Mouse (Mus musculus): ENCODE data around the gene Bri3. TPM values are rescaled to one million over a fixed set of nuclear protein-coding genes. Genes with fewer than 3 reads are reported as not detected.
A peak's percentile ranks its signal among the peaks of the same experiment; 100 is the strongest.

Bri3 gene
- polyA plus RNA-seq, 1 experiment, result 242 TPM

DNA sequence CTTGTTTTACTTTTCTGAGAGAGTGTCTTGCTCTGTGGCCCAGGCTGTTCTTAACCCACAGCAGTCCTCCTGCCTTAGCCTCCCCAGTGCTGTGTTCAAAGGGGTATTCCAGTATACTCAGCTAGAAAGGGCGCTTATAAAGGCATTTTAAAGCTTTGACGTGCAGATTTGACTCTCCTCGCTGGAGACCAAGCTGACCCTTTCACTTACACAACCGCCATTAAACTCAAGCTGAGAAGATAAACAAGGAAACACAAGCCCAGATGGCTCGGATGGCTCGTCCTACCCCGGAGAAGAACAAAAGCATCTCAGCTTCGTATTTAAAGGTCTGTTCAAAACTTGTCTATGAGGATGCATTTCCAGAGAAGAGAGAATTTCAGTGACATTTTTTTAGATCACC lies 106.9 kb downstream of the Bri3 start:
- WGBS, result 55% methylated on average over 8 of the region's 8 CpGs
- H3K36me3 ChIP-seq (ENCODE audit: control insufficient read depth, insufficient read depth, low read length), result no peaks in the 10 kb centered on the region
- no peak for TF ChIP-seq CTCF (conservative IDR thresholded peaks at IDR 0.05; ENCODE audit: insufficient read depth, insufficient read length, low read depth, low read length)
- TF ChIP-seq POLR2A (IDR thresholded peaks at IDR 0.05; ENCODE audit: low read depth, low read length), result no peak

DNA sequence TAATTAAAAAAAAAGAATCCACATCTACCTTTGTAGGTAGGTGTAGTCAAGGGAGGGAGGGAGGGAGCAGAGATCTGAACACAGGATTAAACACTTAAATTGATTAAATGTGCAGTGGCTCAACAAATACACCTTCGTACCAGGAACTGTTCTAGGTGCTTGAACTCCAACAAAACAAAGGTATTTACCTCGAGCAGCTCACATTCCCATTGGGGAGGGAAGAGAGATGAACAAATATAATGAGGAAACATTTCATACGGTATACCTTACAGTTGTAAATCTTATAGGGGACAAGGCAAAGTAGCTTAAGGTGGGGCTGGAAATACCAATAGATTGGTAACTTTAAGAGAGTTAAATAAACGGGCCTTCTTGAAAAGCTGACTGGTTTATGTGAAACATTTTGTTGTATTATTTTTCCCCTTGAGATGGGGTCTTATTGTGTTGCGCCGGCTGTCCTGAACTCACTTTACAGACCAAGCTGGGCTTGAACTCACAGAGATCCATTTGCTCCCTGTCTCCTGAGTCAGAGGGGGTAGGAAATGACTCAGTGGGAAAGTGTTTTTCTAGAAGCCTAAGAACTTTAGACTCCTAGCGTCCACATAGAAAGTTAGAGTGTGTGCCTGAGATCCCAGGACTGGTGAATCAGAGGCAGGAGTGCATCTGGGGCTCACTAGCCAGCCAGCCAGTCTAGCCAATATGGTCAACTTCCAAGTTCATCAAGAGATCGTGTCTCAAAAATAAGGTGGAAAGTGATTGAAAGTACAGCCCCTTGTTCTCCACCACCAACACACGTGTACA lies 108.2 kb downstream of the Bri3 start:
- no peak for TF ChIP-seq POLR2A (IDR thresholded peaks at IDR 0.05; ENCODE audit: low read depth, low read length)
- H3K27ac ChIP-seq (ENCODE audit: insufficient read depth, low read depth, low read length), result no peak overlapping the region
- 81% methylated on average over 9 of the region's 9 CpGs for WGBS

More for the DNA sequence above, 106.9 kb downstream of the Bri3 start:
- no peak for DNase-seq
- no peak overlapping the region for H3K27ac ChIP-seq (ENCODE audit: insufficient read depth, low read depth, low read length)
- H3K4me3 ChIP-seq (ENCODE audit: insufficient read depth, low read depth, low read length), result no peak overlapping the region
- no peaks in the 10 kb centered on the region for H3K4me1 ChIP-seq (ENCODE audit: control insufficient read depth, insufficient read depth, low read length)
- no peaks in the 10 kb centered on the region for H3K27me3 ChIP-seq (replicated peaks; ENCODE audit: control insufficient read depth, insufficient read depth, low read length)

DNA sequence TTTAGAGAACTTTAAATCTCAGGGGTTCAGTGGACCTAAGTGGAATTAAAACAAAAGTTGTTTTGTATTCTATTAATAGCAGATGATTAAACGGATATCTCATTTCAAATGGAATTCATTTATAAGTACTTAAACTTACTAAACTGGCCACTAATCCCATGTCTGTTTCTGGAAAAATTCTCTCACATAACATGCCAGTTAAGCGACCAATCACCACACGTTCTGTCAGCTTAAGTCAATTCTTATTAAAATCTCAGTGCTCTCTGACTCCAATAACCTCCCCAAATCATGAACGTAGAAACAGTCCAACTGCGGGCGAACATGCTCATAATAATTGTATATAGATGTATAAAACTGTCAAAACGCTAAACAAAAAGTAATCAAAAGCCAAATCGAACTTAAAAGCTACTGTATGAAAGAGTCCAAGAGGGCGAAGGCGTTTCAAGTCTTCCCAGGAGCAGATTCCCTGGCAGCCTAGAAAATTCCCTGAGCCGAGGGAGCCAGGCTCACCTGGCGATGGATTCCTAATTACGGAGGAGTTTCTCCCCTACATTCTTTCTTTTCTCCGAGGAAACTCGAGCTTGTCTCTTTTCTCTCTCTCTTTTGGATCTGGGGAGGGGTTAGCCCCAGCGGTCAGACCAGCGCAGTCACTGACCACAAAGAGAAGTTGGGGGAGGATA lies 112.7 kb downstream of the Bri3 start:
- Histone ChIP-seq H3K27me3 (replicated peaks; ENCODE audit: control insufficient read depth, insufficient read depth, low read length) (no peaks in the 10 kb centered on the region), H3K4me3 (ENCODE audit: insufficient read depth, low read depth, low read length) (peak overlapping the region; percentile 71), H3K4me1 (ENCODE audit: control insufficient read depth, insufficient read depth, low read length) (peaks cover 13% of the 10 kb centered on the region), H3K36me3 (ENCODE audit: control insufficient read depth, insufficient read depth, low read length) (no peaks in the 10 kb centered on the region), H3K27ac (ENCODE audit: insufficient read depth, low read depth, low read length) (peak overlapping the region; percentile 45)
- 6% methylated on average over 17 of the region's 17 CpGs for WGBS
- TF ChIP-seq CTCF (conservative IDR thresholded peaks at IDR 0.05; ENCODE audit: insufficient read depth, insufficient read length, low read depth, low read length), result no peak
- no peak for TF ChIP-seq POLR2A (IDR thresholded peaks at IDR 0.05; ENCODE audit: low read depth, low read length)
- peak; percentile 28 for DNase-seq

More for the DNA sequence above, 108.2 kb downstream of the Bri3 start:
- no peaks in the 10 kb centered on the region for H3K27me3 ChIP-seq (replicated peaks; ENCODE audit: control insufficient read depth, insufficient read depth, low read length)
- no peaks in the 10 kb centered on the region for H3K36me3 ChIP-seq (ENCODE audit: control insufficient read depth, insufficient read depth, low read length)
- H3K4me1 ChIP-seq (ENCODE audit: control insufficient read depth, insufficient read depth, low read length), result no peaks in the 10 kb centered on the region
- DNase-seq, result no peak
- H3K4me3 ChIP-seq (ENCODE audit: insufficient read depth, low read depth, low read length), result no peak overlapping the region

DNA sequence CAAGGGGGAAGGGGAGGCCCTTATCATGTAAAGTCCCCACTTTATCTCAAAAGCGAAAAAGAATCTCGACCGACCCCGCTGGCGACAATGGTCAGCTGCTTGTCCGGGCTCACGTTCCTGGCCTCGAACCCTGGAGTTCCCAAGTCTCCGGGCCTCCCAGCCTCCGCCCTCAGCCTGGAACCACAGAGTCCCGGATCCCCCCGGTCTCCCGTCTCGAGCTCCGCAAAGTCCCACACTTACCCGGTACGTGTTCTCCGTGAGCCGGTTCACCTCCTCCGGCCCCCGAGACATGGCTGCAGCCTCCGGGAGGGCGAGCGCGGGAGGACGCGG lies 113.3 kb downstream of the Bri3 start:
- no peaks in the 10 kb centered on the region for H3K27me3 ChIP-seq (replicated peaks; ENCODE audit: control insufficient read depth, insufficient read depth, low read length)
- under 1% methylated on average over 27 of the region's 27 CpGs for WGBS
- H3K4me1 ChIP-seq (ENCODE audit: control insufficient read depth, insufficient read depth, low read length), result peaks cover 13% of the 10 kb centered on the region
- no peaks in the 10 kb centered on the region for H3K36me3 ChIP-seq (ENCODE audit: control insufficient read depth, insufficient read depth, low read length)
- H3K27ac ChIP-seq (ENCODE audit: insufficient read depth, low read depth, low read length), result peak overlapping the region; percentile 45
- H3K4me3 ChIP-seq (ENCODE audit: insufficient read depth, low read depth, low read length), result peak overlapping the region; percentile 71
- TF ChIP-seq POLR2A (IDR thresholded peaks at IDR 0.05; ENCODE audit: low read depth, low read length) (no peak), CTCF (conservative IDR thresholded peaks at IDR 0.05; ENCODE audit: insufficient read depth, insufficient read length, low read depth, low read length) (no peak)
- DNase-seq, result no peak

DNA sequence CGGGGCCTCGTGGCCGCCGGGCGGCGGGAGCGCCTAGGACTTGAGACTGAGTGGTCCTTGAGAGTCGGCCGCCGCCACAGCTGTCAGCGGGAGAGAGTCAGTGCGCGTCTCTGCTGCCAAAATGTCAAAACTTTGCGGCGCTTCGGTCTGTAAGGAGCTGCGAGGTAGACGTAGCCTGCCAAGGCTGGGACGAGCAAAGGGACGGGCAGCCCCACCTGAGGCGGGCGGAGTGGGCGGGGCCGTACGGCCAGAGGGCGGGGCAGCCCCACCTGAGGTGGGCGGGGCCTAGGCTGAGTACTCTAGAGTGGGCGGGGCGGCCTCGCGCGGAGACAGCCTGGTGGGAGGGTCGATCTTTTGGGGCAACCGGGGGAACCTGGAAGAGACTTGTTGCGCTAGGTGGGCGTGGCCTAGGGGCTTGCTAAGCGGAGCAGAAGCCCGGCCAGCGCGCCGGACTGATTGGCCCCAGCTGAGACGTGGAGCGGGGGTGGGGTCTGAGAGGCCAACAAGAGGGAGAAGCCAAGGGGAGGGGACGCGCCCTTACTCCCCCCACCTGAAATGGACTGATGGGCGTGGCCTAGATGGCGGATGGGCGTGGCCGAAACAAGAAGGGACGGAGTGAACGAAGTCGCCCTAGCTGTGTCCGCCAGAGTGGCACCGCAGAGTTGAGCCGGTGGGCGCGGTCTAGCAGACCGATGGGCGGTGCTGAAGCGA lies 113.8 kb downstream of the Bri3 start, which contains the start of gene Baiap2l1:
Gene Baiap2l1 (minus strand): TSS at position 232 of the 711 bp plus-strand sequence.
- DNase-seq, result peak; percentile 99
- Histone ChIP-seq H3K27ac (ENCODE audit: insufficient read depth, low read depth, low read length) (peak within 1 kb of the TSS; percentile 45), H3K27me3 (replicated peaks; ENCODE audit: control insufficient read depth, insufficient read depth, low read length) (no peaks in the 10 kb centered on the region), H3K4me3 (ENCODE audit: insufficient read depth, low read depth, low read length) (peak within 1 kb of the TSS; percentile 71), H3K36me3 (ENCODE audit: control insufficient read depth, insufficient read depth, low read length) (no peaks in the 10 kb centered on the region), H3K4me1 (ENCODE audit: control insufficient read depth, insufficient read depth, low read length) (peaks cover 13% of the 10 kb centered on the region)
- TF ChIP-seq CTCF (conservative IDR thresholded peaks at IDR 0.05; ENCODE audit: insufficient read depth, insufficient read length, low read depth, low read length) (no peak; the same call in 1 of the 2 replicates), POLR2A (IDR thresholded peaks at IDR 0.05; ENCODE audit: low read depth, low read length) (peak; percentile 54)
- under 1% methylated on average over 59 of the region's 60 CpGs for WGBS

DNA sequence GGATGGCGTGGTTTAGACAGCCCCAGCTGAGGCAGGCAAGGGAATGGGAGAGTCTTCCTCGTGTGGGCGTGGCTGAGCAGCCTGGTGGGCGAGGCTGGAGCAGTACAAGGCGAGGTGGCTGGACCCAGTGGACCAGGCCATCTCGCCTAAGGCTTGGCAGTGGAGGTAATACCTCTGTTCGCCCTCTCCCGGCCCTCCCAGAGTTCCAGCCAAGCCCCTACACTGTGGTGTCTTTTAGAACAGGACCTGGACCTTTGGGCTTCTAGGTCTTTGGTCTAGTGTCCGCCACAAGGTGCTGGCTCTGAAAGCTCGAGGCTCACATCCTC lies 114.3 kb downstream of the Bri3 start:
- Histone ChIP-seq H3K27ac (ENCODE audit: insufficient read depth, low read depth, low read length) (peak overlapping the region; percentile 33; the same call in 1 of the 2 replicates), H3K4me1 (ENCODE audit: control insufficient read depth, insufficient read depth, low read length) (peaks cover 13% of the 10 kb centered on the region), H3K27me3 (replicated peaks; ENCODE audit: control insufficient read depth, insufficient read depth, low read length) (no peaks in the 10 kb centered on the region), H3K4me3 (ENCODE audit: insufficient read depth, low read depth, low read length) (peak overlapping the region; percentile 71), H3K36me3 (ENCODE audit: control insufficient read depth, insufficient read depth, low read length) (no peaks in the 10 kb centered on the region)
- TF ChIP-seq POLR2A (IDR thresholded peaks at IDR 0.05; ENCODE audit: low read depth, low read length) (no peak), CTCF (conservative IDR thresholded peaks at IDR 0.05; ENCODE audit: insufficient read depth, insufficient read length, low read depth, low read length) (no peak)
- no peak for DNase-seq
- 6% methylated on average over 10 of the region's 10 CpGs for WGBS

DNA sequence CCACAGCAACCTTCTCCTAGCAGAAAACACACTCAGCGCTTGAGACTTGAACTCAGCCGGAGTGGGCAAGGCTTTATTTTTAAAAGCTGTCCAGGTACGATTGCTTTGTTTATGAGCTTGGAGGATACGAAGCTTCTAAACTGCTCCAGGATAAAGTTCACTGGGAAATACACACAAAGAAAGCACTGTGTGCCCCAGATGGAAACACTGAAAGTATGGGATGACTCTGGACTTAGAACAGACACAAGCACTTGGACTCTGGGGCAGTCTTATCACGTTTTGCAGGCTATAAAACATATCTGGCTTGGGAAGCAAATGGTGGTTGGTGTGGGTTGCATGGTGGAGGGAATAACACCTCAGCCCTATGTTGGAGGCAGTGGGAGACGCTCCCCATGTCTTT lies 115.6 kb downstream of the Bri3 start:
- WGBS, result 41% methylated on average over 6 of the region's 6 CpGs
- H3K27ac ChIP-seq (ENCODE audit: insufficient read depth, low read depth, low read length), result peak overlapping the region; percentile 74

More for the DNA sequence above, 115.6 kb downstream of the Bri3 start:
- H3K4me3 ChIP-seq (ENCODE audit: insufficient read depth, low read depth, low read length), result no peak overlapping the region
- H3K27me3 ChIP-seq (replicated peaks; ENCODE audit: control insufficient read depth, insufficient read depth, low read length), result no peaks in the 10 kb centered on the region
- no peak for TF ChIP-seq POLR2A (IDR thresholded peaks at IDR 0.05; ENCODE audit: low read depth, low read length)
- TF ChIP-seq CTCF (conservative IDR thresholded peaks at IDR 0.05; ENCODE audit: insufficient read depth, insufficient read length, low read depth, low read length), result no peak
- no peaks in the 10 kb centered on the region for H3K36me3 ChIP-seq (ENCODE audit: control insufficient read depth, insufficient read depth, low read length)
- peak; percentile 54 for DNase-seq
- H3K4me1 ChIP-seq (ENCODE audit: control insufficient read depth, insufficient read depth, low read length), result peaks cover 13% of the 10 kb centered on the region
